Mouse (Mus musculus): ENCODE measurements around the gene Gm43302. TPM values are rescaled to one million over a fixed set of nuclear protein-coding genes. Genes with fewer than 3 reads are reported as not detected.

The Gm43302 gene
- polyA plus RNA-seq (2015; fragmentation: Nextera tagmentation; extraction: Ambion mirVana), result not detected in 2 replicates

DNA sequence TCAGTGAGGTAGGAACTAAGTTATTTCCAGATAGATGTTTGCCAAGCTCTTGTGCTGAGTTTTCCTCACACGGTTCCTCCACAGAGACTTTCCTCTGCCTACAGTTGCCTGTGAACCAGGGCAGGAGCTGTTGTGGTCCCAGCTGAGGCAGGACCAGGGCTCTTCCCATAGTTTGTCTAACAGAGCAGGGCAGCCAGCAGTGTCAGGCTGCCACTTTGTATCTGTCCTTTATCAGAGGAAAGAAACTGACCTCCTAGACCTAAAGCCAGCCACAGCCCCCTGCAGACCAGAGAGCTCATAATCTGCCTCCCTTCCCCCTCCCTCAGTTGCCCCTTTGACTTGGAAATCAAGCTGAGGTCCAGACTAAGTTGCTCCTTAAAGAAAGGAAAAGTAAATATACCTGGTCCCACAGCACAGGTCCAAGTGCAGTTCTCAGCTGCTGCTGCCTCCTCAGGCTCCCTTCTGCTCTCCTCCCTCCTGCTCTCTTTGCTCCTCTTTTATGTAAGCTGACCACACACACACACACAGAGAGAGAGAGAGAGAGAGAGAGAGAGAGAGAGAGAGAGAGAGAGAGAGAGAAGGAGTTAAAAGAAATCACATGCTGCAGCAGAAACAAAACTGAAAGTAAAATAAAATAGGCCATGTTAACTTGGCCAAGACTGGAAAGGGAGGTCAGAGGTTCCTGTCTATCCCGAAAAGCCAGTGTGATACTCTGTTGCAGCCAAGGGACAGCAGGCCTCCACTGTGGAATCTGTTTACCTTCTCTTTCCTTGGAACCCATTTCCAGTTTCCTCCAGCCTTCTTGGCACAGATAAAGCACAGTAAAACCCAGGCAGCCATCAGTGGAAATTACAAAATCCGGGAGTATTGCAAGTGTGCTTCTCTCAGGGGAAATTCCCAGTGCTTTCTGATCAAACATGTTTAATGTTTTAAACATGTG lies at the start of gene Gm43302, which contains the start of gene Gbp6:
Gene Gm43302, minus strand, starts transcription at position 470 of the 940 bp plus-strand sequence.
Gene Gbp6, minus strand, starts transcription at position 473 of the 940 bp plus-strand sequence.

DNA sequence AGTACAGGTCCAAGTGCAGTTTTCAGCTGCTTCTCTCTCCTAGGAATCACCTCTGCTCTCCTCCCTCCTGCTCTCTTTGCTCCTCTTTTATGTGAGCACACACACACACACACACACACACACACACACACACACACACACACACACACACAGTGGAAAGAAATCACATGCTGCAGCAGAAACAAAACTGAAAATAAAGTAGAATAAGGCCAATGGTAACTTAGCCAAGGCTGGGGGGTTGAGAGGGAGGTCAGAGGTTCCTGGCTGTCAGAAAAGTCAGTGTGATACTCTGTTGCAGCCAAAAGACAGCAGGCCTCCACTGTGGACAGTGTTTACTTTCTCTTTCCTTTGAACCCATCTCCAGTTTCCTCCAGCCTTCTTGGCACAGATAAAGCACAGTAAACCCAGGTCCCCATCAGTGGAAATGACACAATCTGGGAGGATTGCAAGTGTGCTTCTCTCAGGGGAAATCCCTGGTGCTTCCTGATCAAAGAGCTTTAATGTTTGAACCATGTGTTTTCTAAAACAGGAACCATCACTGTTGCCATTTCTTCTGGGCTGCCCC lies 53.9 kb downstream of the Gm43302 start, which contains the start of gene Gbp10:
Gene Gbp10, minus strand, starts transcription at position 51 of the 565 bp plus-strand sequence.

Other genes with a start within 250 kb of the Gm43302 start
- 3.5 and 4.3 TPM in 2 replicates for gene Gbp9, start 154.2 kb downstream of the Gm43302 start, polyA plus RNA-seq (2015; fragmentation: Nextera tagmentation; extraction: Ambion mirVana)
- gene Gbp8, start 154.2 kb downstream of the Gm43302 start, polyA plus RNA-seq (2015; fragmentation: Nextera tagmentation; extraction: Ambion mirVana), result 0.39 and 0.51 TPM in 2 replicates
- gene Gbp4, start 154.1 kb downstream of the Gm43302 start, polyA plus RNA-seq (2015; fragmentation: Nextera tagmentation; extraction: Ambion mirVana), result 0.69 and 0.95 TPM in 2 replicates
- 0.35 and 0.56 TPM in 2 replicates for gene Gbp10, start 54.2 kb downstream of the Gm43302 start, polyA plus RNA-seq (2015; fragmentation: Nextera tagmentation; extraction: Ambion mirVana)
- gene Gbp6, start within 50 bp of the Gm43302 start, polyA plus RNA-seq (2015; fragmentation: Nextera tagmentation; extraction: Ambion mirVana), result 2.7 and 2.8 TPM in 2 replicates
- 2.0 and 2.3 TPM in 2 replicates for gene Lrrc8b, start 122.1 kb upstream of the Gm43302 start, polyA plus RNA-seq (2015; fragmentation: Nextera tagmentation; extraction: Ambion mirVana)
- 7.3 and 7.8 TPM in 2 replicates for gene Lrrc8c, start 225.7 kb upstream of the Gm43302 start, polyA plus RNA-seq (2015; fragmentation: Nextera tagmentation; extraction: Ambion mirVana)

All from skeletal muscle tissue, postnatal 0 days (tissue).